ENCODE assay signal across 12 mouse cellular contexts in the genomic region with DNA sequence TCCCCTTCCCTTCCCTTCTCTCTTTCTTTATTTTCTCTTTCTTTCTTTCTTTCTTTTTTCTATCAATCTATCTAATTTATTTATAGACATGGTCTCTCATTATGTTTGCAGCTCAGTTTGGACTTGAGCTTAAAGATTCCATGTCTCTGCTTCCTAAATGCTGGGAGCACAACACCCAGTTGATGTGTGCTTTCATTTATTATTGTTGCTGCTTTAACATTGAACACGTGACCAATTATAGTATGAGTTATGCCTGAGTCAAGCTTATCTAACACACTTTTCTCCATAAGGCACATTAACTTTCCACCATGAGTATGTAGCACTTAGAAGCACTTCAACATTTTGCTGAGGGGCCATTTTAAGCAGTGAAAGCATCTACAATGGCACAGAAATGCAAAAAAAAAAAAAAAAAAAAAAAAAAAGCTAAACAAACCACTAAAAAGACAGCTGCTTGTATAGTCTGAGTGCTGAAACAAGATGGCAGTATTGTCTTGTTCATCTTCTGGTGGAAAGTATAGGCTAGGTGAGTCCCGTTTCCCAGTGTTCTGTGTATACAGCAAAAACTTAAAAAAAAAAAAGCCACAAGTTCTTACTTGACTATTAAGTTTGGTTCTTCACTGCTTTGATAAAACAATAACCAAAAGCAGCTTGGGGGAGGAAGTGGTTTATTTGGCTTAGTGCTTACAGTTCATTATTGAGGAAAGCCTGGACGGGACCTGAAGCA. TPM values are rescaled to one million over a fixed set of nuclear protein-coding genes. Genes with fewer than 3 reads are reported as not detected.
DNase-seq lines count a peak whose midpoint lies in the region; ATAC-seq and TF ChIP-seq lines count a peak whose summit lies in the region.
"Had no signal": no experiment of that assay in that cellular context is flagged by ENCODE, and none has a peak within 500 bp of the region (broad histone marks: within the 10 kb centered on the region; RNA-seq: fewer than 3 reads in every experiment).

No protein-coding gene starts in this region.

- no peak for DNase-seq in heart, adult 2 months
- DNase-seq in heart, adult 8-10 months (ENCODE audit: low spot score): no peak
- peak; percentile 40 for DNase-seq in thymus, postnatal 0 days (ENCODE audit: low spot score)
- DNase-seq in thymus, adult 2 months: no peak
- peak; percentile 55 for DNase-seq in induced T-regulatory cell, adult 2 months (ENCODE audit: low read depth)
- DNase-seq in hindbrain, postnatal 0 days (ENCODE audit: low spot score): no peak
- DNase-seq in frontal cortex, adult 2 months (ENCODE audit: extremely low spot score in 1 of 2, low spot score in 1 of 2): no peak
- DNase-seq: cerebellum, postnatal 36 days; gastrocnemius, postnatal 10 days; kidney, adult 11 months had no signal

- H3K36me3 ChIP-seq in heart, adult 2 months (ENCODE audit: control insufficient read depth, insufficient read depth, low read length): peaks cover 3% of the 10 kb centered on the region; the same call in 1 of the 2 replicates
- H3K36me3 ChIP-seq in thymus, adult 2 months (ENCODE audit: control insufficient read depth, insufficient read depth, low read length): no peaks in the 10 kb centered on the region
- no peaks in the 10 kb centered on the region for H3K36me3 ChIP-seq in hindbrain, postnatal 0 days (ENCODE audit: insufficient read depth, low read length)
- H3K36me3 ChIP-seq in forebrain, embryonic 12.5 days (replicated peaks): no peaks in the 10 kb centered on the region

- WGBS in heart, adult 2 months: 75% methylated on average over 3 of the region's 3 CpGs
- 42% methylated on average over 3 of the region's 3 CpGs for WGBS in thymus, adult 2 months
- WGBS in hindbrain, postnatal 0 days: 87% methylated on average over 3 of the region's 3 CpGs
- WGBS in forebrain, embryonic 12.5 days: 89% methylated on average over 3 of the region's 3 CpGs

- no peak overlapping the region for H3K9ac ChIP-seq in heart, adult 2 months (ENCODE audit: low read depth, low read length)
- H3K9ac ChIP-seq in hindbrain, postnatal 0 days (replicated peaks; ENCODE audit: low read length): no peak overlapping the region
- H3K9ac ChIP-seq in forebrain, embryonic 12.5 days: no peak overlapping the region

- no peaks in the 10 kb centered on the region for H3K79me2 ChIP-seq in heart, adult 2 months (replicated peaks; ENCODE audit: control insufficient read depth, insufficient read depth, low read length)

- no peaks in the 10 kb centered on the region for H3K27me3 ChIP-seq in heart, adult 2 months (ENCODE audit: control insufficient read depth, insufficient read depth, low read length)
- no peaks in the 10 kb centered on the region for H3K27me3 ChIP-seq in thymus, adult 2 months (ENCODE audit: control insufficient read depth, insufficient read depth, low read length)
- H3K27me3 ChIP-seq in hindbrain, postnatal 0 days (ENCODE audit: insufficient read depth, low read length): no peaks in the 10 kb centered on the region
- H3K27me3 ChIP-seq in forebrain, embryonic 12.5 days: no peaks in the 10 kb centered on the region

- no peaks in the 10 kb centered on the region for H3K9me3 ChIP-seq in hindbrain, postnatal 0 days (ENCODE audit: low read length)
- no peaks in the 10 kb centered on the region for H3K9me3 ChIP-seq in forebrain, embryonic 12.5 days

- no peak for TF ChIP-seq EP300 in heart, adult 2 months (IDR thresholded peaks at IDR 0.05; ENCODE audit: insufficient read depth, low read depth, low read length)

- no peak overlapping the region for H3K4me3 ChIP-seq in heart, adult 2 months
- no peak overlapping the region for H3K4me3 ChIP-seq in thymus, adult 2 months (ENCODE audit: control insufficient read depth, insufficient read depth, low read length)
- no peak overlapping the region for H3K4me3 ChIP-seq in hindbrain, postnatal 0 days (ENCODE audit: low read length)
- no peak overlapping the region for H3K4me3 ChIP-seq in forebrain, embryonic 12.5 days (replicated peaks)
- H3K4me3 ChIP-seq: left cerebral cortex, adult 2 months had no signal

- 0 out of 2 replicates have a peak, but pooled peaks have one; percentile 7 for TF ChIP-seq CTCF in heart, adult 2 months (IDR thresholded peaks at IDR 0.05)
- no peak for TF ChIP-seq CTCF in thymus, adult 2 months (IDR thresholded peaks at IDR 0.05; ENCODE audit: borderline replicate concordance, control insufficient read depth, extremely low read depth, insufficient read depth, low read length, poor library complexity)
- no peak for TF ChIP-seq CTCF in hindbrain, postnatal 0 days (IDR thresholded peaks at IDR 0.05; ENCODE audit: low read depth)

- peaks cover 1% of the 10 kb centered on the region; the same call in 1 of the 2 replicates for H3K4me1 ChIP-seq in heart, adult 2 months (ENCODE audit: control insufficient read depth, insufficient read depth, low read length)
- H3K4me1 ChIP-seq in thymus, adult 2 months (replicated peaks; ENCODE audit: control insufficient read depth, insufficient read depth, low read length): no peaks in the 10 kb centered on the region
- no peaks in the 10 kb centered on the region for H3K4me1 ChIP-seq in hindbrain, postnatal 0 days (ENCODE audit: insufficient read depth, low read length)
- no peaks in the 10 kb centered on the region for H3K4me1 ChIP-seq in forebrain, embryonic 12.5 days

- no peak for TF ChIP-seq POLR2A in heart, adult 2 months (IDR thresholded peaks at IDR 0.05; ENCODE audit: insufficient read depth, low read depth, low read length)
- TF ChIP-seq POLR2A in thymus, adult 2 months (IDR thresholded peaks at IDR 0.05; ENCODE audit: control insufficient read depth, extremely low read depth, insufficient read depth, low read length, poor library complexity): no peak

- intact Hi-C loops in heart, adult 2 months (cut with DNase I): no loop called here

- H3K27ac ChIP-seq in heart, adult 2 months: no peak overlapping the region
- H3K27ac ChIP-seq in thymus, adult 2 months (ENCODE audit: control insufficient read depth, insufficient read depth, low read length): no peak overlapping the region
- H3K27ac ChIP-seq in hindbrain, postnatal 0 days: no peak overlapping the region
- H3K27ac ChIP-seq in forebrain, embryonic 12.5 days: no peak overlapping the region
- H3K27ac ChIP-seq: left cerebral cortex, adult 2 months had no signal

- no peak for ATAC-seq in hindbrain, postnatal 0 days
- ATAC-seq in forebrain, embryonic 12.5 days (ENCODE audit: low FRiP score): no peak

- H3K4me2 ChIP-seq in hindbrain, postnatal 0 days (ENCODE audit: low read depth, low read length): no peak overlapping the region
- no peak overlapping the region for H3K4me2 ChIP-seq in forebrain, embryonic 12.5 days

RNA-seq across cellular contexts. Expression of a gene that starts 41.3 kb away (rescaled TPM):
- 10 to 100 TPM; 54.8 to 64.0 TPM for total RNA-seq in heart, adult 2 months (2021)
- polyA plus RNA-seq in heart, adult 2 months (2012; rRNA removed): 6.6 and 19.9 TPM in 2 replicates
- 10 to 100 TPM; 56.1 to 67.6 (median 57.1) TPM for total RNA-seq in heart, adult 8-10 months (2022)
- 1.8 and 2.0 TPM in 2 replicates for polyA plus RNA-seq in thymus, postnatal 0 days (2015; fragmentation: Nextera tagmentation; extraction: Ambion mirVana)
- polyA plus RNA-seq in thymus, adult 2 months (2012; rRNA removed): 2.5 and 3.5 TPM in 2 replicates
- total RNA-seq in hindbrain, postnatal 0 days (2014; rRNA removed): 58.2 and 63.7 TPM in 2 replicates
- polyA plus RNA-seq in hindbrain, postnatal 0 days (2015; fragmentation: Nextera tagmentation; extraction: Ambion mirVana): 9.8 and 10.0 TPM in 2 replicates
- 14.3 and 16.2 TPM in 2 replicates for polyA plus RNA-seq in forebrain, embryonic 12.5 days (2016; fragmentation: Nextera tagmentation; extraction: Ambion mirVana)
- polyA plus RNA-seq in frontal cortex, adult 2 months (2012; rRNA removed): 48.5 and 58.2 TPM in 2 replicates

Comparison
In these comparisons a context has a peak if more than half of its experiments do, and no peak if none do; other contexts are left out.
1. DNase-seq: peak in thymus, postnatal 0 days (single experiment) and induced T-regulatory cell, adult 2 months (single experiment); none in heart, adult 2 months (0 of 2), heart, adult 8-10 months (single experiment), thymus, adult 2 months (single experiment), hindbrain, postnatal 0 days (single experiment) and frontal cortex, adult 2 months (0 of 2).